Mouse (Mus musculus) embryo, embryonic 11.5 days (tissue): ENCODE data around the gene Pde6g.

Experiments used
- DNase-seq: peaks from one replicate; pipeline ENCODE4 v3.0.0-alpha.2; 2012; ENCODE audit warnings: low read depth, low spot score

Gene Pde6g

GRCm38 (mm10) chr11:120453306-120453705 lies at the start of gene Pde6g:
Gene Pde6g (minus strand): TSS chr11:120453500.
- DNase-seq, result no peak

- no peak for DNase-seq
These were observed 48.4 kb upstream of the Pde6g start for GRCm38 (mm10) chr11:120501701-120502100.

- DNase-seq, result no peak
These were observed 47.7 kb upstream of the Pde6g start for GRCm38 (mm10) chr11:120501018-120501417.

GRCm38 (mm10) chr11:120500357-120500756 lies 47.1 kb upstream of the Pde6g start:
- DNase-seq, result no peak

GRCm38 (mm10) chr11:120499894-120500293 lies 46.6 kb upstream of the Pde6g start:
- DNase-seq, result no peak

GRCm38 (mm10) chr11:120498891-120499290 lies 45.6 kb upstream of the Pde6g start:
- no peak for DNase-seq

GRCm38 (mm10) chr11:120498226-120498625 lies 44.9 kb upstream of the Pde6g start:
- DNase-seq, result no peak

GRCm38 (mm10) chr11:120497436-120497835 lies 44.1 kb upstream of the Pde6g start:
- no peak for DNase-seq

GRCm38 (mm10) chr11:120493911-120494310 lies 40.6 kb upstream of the Pde6g start:
- DNase-seq, result no peak

GRCm38 (mm10) chr11:120493351-120493750 lies 40.1 kb upstream of the Pde6g start:
- no peak for DNase-seq

GRCm38 (mm10) chr11:120492878-120493203 lies 39.5 kb upstream of the Pde6g start:
- DNase-seq, result no peak

- DNase-seq, result no peak
These were observed 39.0 kb upstream of the Pde6g start for GRCm38 (mm10) chr11:120492024-120492877.

GRCm38 (mm10) chr11:120491317-120492023 lies 38.2 kb upstream of the Pde6g start, which contains the start of gene Slc25a10:
Gene Slc25a10 (plus strand): TSS chr11:120491840.
- DNase-seq, result peak; percentile 81

- DNase-seq, result no peak
These were observed 37.2 kb upstream of the Pde6g start for GRCm38 (mm10) chr11:120490291-120491046.

- DNase-seq, result peak; percentile 78
These were observed 35.9 kb upstream of the Pde6g start for GRCm38 (mm10) chr11:120489054-120489761.

GRCm38 (mm10) chr11:120488516-120488915 lies 35.2 kb upstream of the Pde6g start:
- DNase-seq, result no peak

GRCm38 (mm10) chr11:120485251-120485650 lies 32.0 kb upstream of the Pde6g start:
- no peak for DNase-seq

GRCm38 (mm10) chr11:120484265-120484981 lies 31.1 kb upstream of the Pde6g start, which contains the start of gene Mrpl12:
Gene Mrpl12 (plus strand): TSS chr11:120484613.
- peak; percentile 89 for DNase-seq

GRCm38 (mm10) chr11:120483448-120483934 lies 30.2 kb upstream of the Pde6g start:
- no peak for DNase-seq

- DNase-seq, result no peak
These were observed 18.8 kb upstream of the Pde6g start for GRCm38 (mm10) chr11:120472052-120472451.

- DNase-seq, result no peak
These were observed 14.4 kb upstream of the Pde6g start for GRCm38 (mm10) chr11:120467736-120468092.
